Mouse (Mus musculus) forebrain, embryonic 16.5 days (tissue): ENCODE measurements around the gene Chchd4. TPM values are rescaled to one million over a fixed set of nuclear protein-coding genes. Genes with fewer than 3 reads are reported as not detected.

ENCODE experiments used
- ATAC-seq: fragments of 200-750 bp; cut with Nextera tagmentation; 2 replicates; pipeline ENCODE4 v1.8.0; 2017; ENCODE audit warnings: mild to moderate bottlenecking, moderate library complexity
- H3K27ac ChIP-seq: fragments of 300-500 bp; sonication (generic); 2 replicates; pipeline ENCODE4 v1.5.1; 2014; ENCODE audit warnings: low read length, control low read depth
- H3K27me3 ChIP-seq: fragments of 300-500 bp; sonication (generic); replicated peaks from 2 replicates; pipeline ENCODE4 v1.6.1; 2014; ENCODE audit warnings: low read length; ENCODE audit not compliant: control insufficient read depth, insufficient read depth
- H3K36me3 ChIP-seq: fragments of 300-500 bp; sonication (generic); 2 replicates; pipeline ENCODE4 v1.6.1; 2014; ENCODE audit not compliant: control insufficient read depth, insufficient read depth
- H3K4me1 ChIP-seq: fragments of 300-500 bp; sonication (generic); replicated peaks from 2 replicates; pipeline ENCODE4 v1.6.1; 2014; ENCODE audit warnings: low read length; ENCODE audit not compliant: control insufficient read depth, insufficient read depth
- H3K4me2 ChIP-seq: fragments of 300-500 bp; sonication (generic); 2 replicates; pipeline ENCODE4 v1.6.1; 2014; ENCODE audit warnings: mild to moderate bottlenecking, low read length, control low read depth
- H3K4me3 ChIP-seq: fragments of 300-500 bp; sonication (generic); replicated peaks from 2 replicates; pipeline ENCODE4 v1.5.1; 2014; ENCODE audit warnings: mild to moderate bottlenecking, low read length, control low read depth
- H3K9ac ChIP-seq: fragments of 300-500 bp; sonication (generic); replicated peaks from 2 replicates; pipeline ENCODE4 v1.6.1; 2014; ENCODE audit warnings: low read depth, low read length, control low read depth
- H3K9me3 ChIP-seq: fragments of 300-500 bp; sonication (generic); 2 replicates; pipeline ENCODE4 v1.6.1; 2016; ENCODE audit warnings: low read length; ENCODE audit not compliant: control insufficient read depth
- WGBS: fragments of 180-500 bp; shearing (Covaris S2); extraction: QIAGEN DNeasy Blood & Tissue Kit; methylation state at CpG from one replicate; pipeline ENCODE4 v1.1.7; 2014; 5-methylcytosine and 5-hydroxymethylcytosine counted together
- polyA plus RNA-seq: library from polyadenylated mRNA; unstranded; fragments of >200 nt; fragmentation: Nextera tagmentation; extraction: Ambion mirVana; gene quantifications from 2 replicates; pipeline ENCODE4 v1.2.1, GENCODE M21; 2015

Chchd4 gene
- polyA plus RNA-seq, 1 experiment from 2014 or later, result 40.4 TPM

GRCm38 (mm10) chr6:91417291-91417845 lies 56.0 kb downstream of the Chchd4 start:
- ATAC-seq, result no peak
- WGBS, result 91% methylated on average over 5 of the region's 5 CpGs
- H3K4me1 ChIP-seq, result no peaks in the 10 kb centered on the region
- H3K36me3 ChIP-seq, result no peaks in the 10 kb centered on the region
- no peaks in the 10 kb centered on the region for H3K27me3 ChIP-seq
- no peak overlapping the region for H3K9ac ChIP-seq
- H3K9me3 ChIP-seq, result no peaks in the 10 kb centered on the region
- no peak overlapping the region for H3K4me2 ChIP-seq
- no peak overlapping the region for H3K27ac ChIP-seq
- no peak overlapping the region for H3K4me3 ChIP-seq

GRCm38 (mm10) chr6:91416146-91416545 lies 57.2 kb downstream of the Chchd4 start:
- no peaks in the 10 kb centered on the region for H3K27me3 ChIP-seq
- no peaks in the 10 kb centered on the region for H3K36me3 ChIP-seq
- ATAC-seq, result no peak
- no peak overlapping the region for H3K4me3 ChIP-seq
- H3K9ac ChIP-seq, result no peak overlapping the region
- no peak overlapping the region for H3K27ac ChIP-seq
- WGBS, result 81% methylated on average over 4 of the region's 4 CpGs
- H3K4me1 ChIP-seq, result 0 out of 2 replicates have a peak, but pooled peaks cover 2% of the 10 kb centered on the region
- H3K4me2 ChIP-seq, result no peak overlapping the region
- H3K9me3 ChIP-seq, result no peaks in the 10 kb centered on the region

GRCm38 (mm10) chr6:91414890-91415289 lies 58.5 kb downstream of the Chchd4 start:
- 0% methylated on average over 4 of the region's 4 CpGs for WGBS

More at GRCm38 (mm10) chr6:91414890-91415289, 58.5 kb downstream of the Chchd4 start:
- Histone ChIP-seq H3K27me3 (no peaks in the 10 kb centered on the region), H3K27ac (no peak overlapping the region), H3K4me1 (peaks cover 11% of the 10 kb centered on the region), H3K4me3 (no peak overlapping the region), H3K9ac (no peak overlapping the region), H3K36me3 (no peaks in the 10 kb centered on the region), H3K9me3 (no peaks in the 10 kb centered on the region), H3K4me2 (no peak overlapping the region)
- no peak; the same call in 1 of the 2 replicates for ATAC-seq

Other genes with a start within 250 kb of the Chchd4 start
- 22.7 and 23.0 TPM in 2 replicates for gene Wnt7a, start 62.2 kb downstream of the Chchd4 start, polyA plus RNA-seq
- gene Tmem43, start 157 bp upstream of the Chchd4 start, polyA plus RNA-seq, result 60.6 and 63.2 TPM in 2 replicates
- gene Xpc, start 42.3 kb upstream of the Chchd4 start, polyA plus RNA-seq, result 20.1 and 21.3 TPM in 2 replicates
- gene Lsm3, start 42.4 kb upstream of the Chchd4 start, polyA plus RNA-seq, result 162 and 174 TPM in 2 replicates
- 98.6 and 107 TPM in 2 replicates for gene Slc6a6, start 210.5 kb upstream of the Chchd4 start, polyA plus RNA-seq